Mouse (Mus musculus) ES-E14 (cell line): ENCODE measurements around the gene Rcvrn.

Source experiments
- CHD2 ChIP-seq: IDR thresholded peaks from 2 replicates; pipeline ENCODE4 v1.6.1; 2014; ENCODE audit warnings: mild to moderate bottlenecking, low read depth, low read length, inconsistent platforms
- HCFC1 ChIP-seq: IDR thresholded peaks from 2 replicates; pipeline ENCODE4 v1.6.1; 2012; ENCODE audit warnings: low read length, inconsistent platforms, borderline replicate concordance; ENCODE audit not compliant: insufficient read depth
- ZC3H11A ChIP-seq: IDR thresholded peaks from 2 replicates; pipeline ENCODE4 v1.6.1; 2012; ENCODE audit warnings: low read depth, mild to moderate bottlenecking, inconsistent platforms, low read length, borderline replicate concordance

GRCm38 (mm10) chr11:67663437-67663836 is 31.7 kb upstream of the Rcvrn start:
- TF ChIP-seq CHD2 = no peak
- TF ChIP-seq HCFC1 = no peak
- no peak for TF ChIP-seq ZC3H11A
